In genomic region chr16:90963866-90964265, GRCm38 (mm10) we compare ENCODE assay signal across 27 mouse cellular contexts. TPM values are rescaled to one million over a fixed set of nuclear protein-coding genes. Genes with fewer than 3 reads are reported as not detected.
DNase-seq lines count a peak whose midpoint lies in the region; ATAC-seq and TF ChIP-seq lines count a peak whose summit lies in the region.
"Had no signal": no experiment of that assay in that cellular context is flagged by ENCODE, and none has a peak within 500 bp of the region (broad histone marks: within the 10 kb centered on the region; RNA-seq: fewer than 3 reads in every experiment).

No protein-coding gene starts in this region.

- H3K4me3 ChIP-seq in heart, embryonic 10.5 days: no peak overlapping the region
- H3K4me3 ChIP-seq in liver, embryonic 12.5 days: 0 out of 2 replicates have a peak overlapping the region, but pooled peaks have one; percentile 7
- no peak overlapping the region for H3K4me3 ChIP-seq in liver, postnatal 0 days (ENCODE audit: low read depth, low read length)
- no peak overlapping the region for H3K4me3 ChIP-seq in left cerebral cortex, adult 2 months
- H3K4me3 ChIP-seq: embryonic facial prominence, embryonic 12.5 days; forebrain, embryonic 12.5 days; limb, embryonic 10.5 days; limb, embryonic 15.5 days; lung, embryonic 15.5 days; megakaryocyte, embryonic 14.5 days; midbrain, embryonic 13.5 days; neural tube, embryonic 13.5 days had no signal

- WGBS in heart, embryonic 10.5 days: 73% methylated on average over 10 of the region's 10 CpGs
- WGBS in liver, embryonic 12.5 days (ENCODE audit: insufficient replicate concordance): 55% methylated on average over 10 of the region's 10 CpGs
- WGBS in liver, postnatal 0 days (ENCODE audit: insufficient replicate concordance): 75% methylated on average over 10 of the region's 10 CpGs

- intact Hi-C loops in left cerebral cortex, adult 2 months (cut with DNase I): no loop called here

- no peaks in the 10 kb centered on the region for H3K9me3 ChIP-seq in heart, embryonic 10.5 days
- no peaks in the 10 kb centered on the region for H3K9me3 ChIP-seq in liver, embryonic 12.5 days (replicated peaks)
- no peaks in the 10 kb centered on the region for H3K9me3 ChIP-seq in liver, postnatal 0 days (ENCODE audit: low read length)
- H3K9me3 ChIP-seq: embryonic facial prominence, embryonic 12.5 days; forebrain, embryonic 12.5 days; limb, embryonic 10.5 days; limb, embryonic 15.5 days; lung, embryonic 15.5 days; megakaryocyte, embryonic 14.5 days; midbrain, embryonic 13.5 days; neural tube, embryonic 13.5 days had no signal

- peak; percentile 42 for ATAC-seq in erythroblast, adult 5-6 weeks (replicated peaks; ENCODE audit: low FRiP score, poor library complexity, severe bottlenecking)
- peak; percentile 77 for ATAC-seq in liver, embryonic 12.5 days
- peak; percentile 50; the same call in 1 of the 2 replicates for ATAC-seq in liver, postnatal 0 days
- ATAC-seq: inflammation-experienced regulatory T-cells, adult 6 months; midbrain, embryonic 13.5 days had no signal

- H3K9ac ChIP-seq in liver, embryonic 12.5 days: peak overlapping the region; percentile 50
- no peak overlapping the region for H3K9ac ChIP-seq in liver, postnatal 0 days (replicated peaks)
- H3K9ac ChIP-seq: embryonic facial prominence, embryonic 12.5 days; forebrain, embryonic 12.5 days; hindbrain, embryonic 14.5 days; limb, embryonic 15.5 days; lung, embryonic 15.5 days; midbrain, embryonic 13.5 days; neural tube, embryonic 13.5 days had no signal

- peak overlapping the region; percentile 18; the same call in 1 of the 2 replicates for H3K27ac ChIP-seq in heart, embryonic 10.5 days
- H3K27ac ChIP-seq in liver, embryonic 12.5 days: peak overlapping the region; percentile 88
- peak overlapping the region; percentile 25; the same call in 1 of the 2 replicates for H3K27ac ChIP-seq in liver, postnatal 0 days (ENCODE audit: low read depth)
- no peak overlapping the region for H3K27ac ChIP-seq in left cerebral cortex, adult 2 months
- H3K27ac ChIP-seq: embryonic facial prominence, embryonic 12.5 days; forebrain, embryonic 12.5 days; hindbrain, embryonic 14.5 days; limb, embryonic 10.5 days; limb, embryonic 15.5 days; lung, embryonic 15.5 days; midbrain, embryonic 13.5 days; neural tube, embryonic 13.5 days had no signal

- H3K27me3 ChIP-seq in heart, embryonic 10.5 days (ENCODE audit: insufficient read depth, poor library complexity, severe bottlenecking): no peaks in the 10 kb centered on the region
- H3K27me3 ChIP-seq in liver, embryonic 12.5 days (replicated peaks): no peaks in the 10 kb centered on the region
- no peaks in the 10 kb centered on the region for H3K27me3 ChIP-seq in liver, postnatal 0 days (ENCODE audit: insufficient read depth, low read length)
- H3K27me3 ChIP-seq: CH12.LX; embryonic facial prominence, embryonic 12.5 days; forebrain, embryonic 12.5 days; limb, embryonic 15.5 days; lung, embryonic 15.5 days; megakaryocyte, embryonic 14.5 days; midbrain, embryonic 13.5 days; neural tube, embryonic 13.5 days had no signal

- no peak for TF ChIP-seq CTCF in liver, postnatal 0 days (IDR thresholded peaks at IDR 0.05; ENCODE audit: low read depth)
- TF ChIP-seq CTCF in left cerebral cortex, adult 2 months (IDR thresholded peaks at IDR 0.05): no peak

- H3K36me3 ChIP-seq in heart, embryonic 10.5 days: peaks cover 34% of the 10 kb centered on the region
- H3K36me3 ChIP-seq in liver, embryonic 12.5 days: peaks cover 82% of the 10 kb centered on the region
- H3K36me3 ChIP-seq in liver, postnatal 0 days (replicated peaks; ENCODE audit: insufficient read depth, low read length): peaks cover 73% of the 10 kb centered on the region

- peak overlapping the region; percentile 64 for H3K4me2 ChIP-seq in liver, embryonic 12.5 days
- H3K4me2 ChIP-seq in liver, postnatal 0 days (ENCODE audit: low read depth, low read length): peak overlapping the region; percentile 18; the same call in 1 of the 2 replicates
- H3K4me2 ChIP-seq: embryonic facial prominence, embryonic 12.5 days; forebrain, embryonic 12.5 days; hindbrain, embryonic 14.5 days; limb, embryonic 15.5 days; lung, embryonic 15.5 days; midbrain, embryonic 13.5 days; neural tube, embryonic 13.5 days had no signal

- TF ChIP-seq EP300 in liver, postnatal 0 days (IDR thresholded peaks at IDR 0.05; ENCODE audit: low read depth): no peak

- DNase-seq in heart, embryonic 10.5 days (ENCODE audit: low spot score): no peak
- no peak for DNase-seq in heart, postnatal 4 days
- DNase-seq in liver, postnatal 0 days: no peak
- no peak for DNase-seq in spleen, postnatal 14 days (ENCODE audit: low spot score in 2 of 2)
- no peak for DNase-seq in left cerebral cortex, adult 2 months (ENCODE audit: extremely low spot score in 1 of 2, low spot score in 2 of 2)
- no peak for DNase-seq in kidney, postnatal 25 days
- DNase-seq: adrenal gland, adult 8-10 months; cerebellum, adult 9-11 months; embryo, embryonic 11 days; gastrocnemius, postnatal 25 days; kidney, adult 11 months; kidney, postnatal 36 days; lung, postnatal 36 days; right cerebral cortex, postnatal 4 days had no signal

- no peaks in the 10 kb centered on the region for H3K4me1 ChIP-seq in heart, embryonic 10.5 days
- peaks cover 35% of the 10 kb centered on the region for H3K4me1 ChIP-seq in liver, embryonic 12.5 days
- H3K4me1 ChIP-seq in liver, postnatal 0 days (ENCODE audit: insufficient read depth): peaks cover 5% of the 10 kb centered on the region; the same call in 1 of the 2 replicates
- H3K4me1 ChIP-seq: embryonic facial prominence, embryonic 12.5 days; forebrain, embryonic 12.5 days; limb, embryonic 10.5 days; limb, embryonic 15.5 days; lung, embryonic 15.5 days; megakaryocyte, embryonic 14.5 days; midbrain, embryonic 13.5 days; neural tube, embryonic 13.5 days had no signal

RNA-seq across cellular contexts. Expression of gene Cfap298, which starts 29.0 kb away (rescaled TPM):
- 53.1 TPM in 2 replicates for polyA plus RNA-seq in heart, embryonic 10.5 days (2016; fragmentation: Nextera tagmentation; extraction: Ambion mirVana)
- 10 to 100 TPM; 26.2 to 32.8 TPM for total RNA-seq in heart, postnatal 4 days (2021)
- total RNA-seq in erythroblast, adult 5-6 weeks (2015; ENCODE audit: low replicate concordance): 1.2 and 18.8 TPM in 2 replicates
- 7.0 and 20.1 TPM in 2 replicates for total RNA-seq in erythroblast, adult 5-6 weeks (2017; ENCODE audit: low replicate concordance)
- 41.4 and 44.0 TPM in 2 replicates for polyA plus RNA-seq in liver, embryonic 12.5 days (2016; fragmentation: Nextera tagmentation; extraction: Ambion mirVana)
- polyA plus RNA-seq in liver, postnatal 0 days (2015; fragmentation: Nextera tagmentation; extraction: Ambion mirVana): 16.1 and 16.8 TPM in 2 replicates
- 10 to 100 TPM; 40.6 to 42.1 TPM for total RNA-seq in left cerebral cortex, adult 2 months (2021)

RNA-seq across cellular contexts. Expression of gene Synj1, which starts 47.2 kb away (rescaled TPM):
- 14.3 and 16.5 TPM in 2 replicates for polyA plus RNA-seq in heart, embryonic 10.5 days (2016; fragmentation: Nextera tagmentation; extraction: Ambion mirVana)
- 10 to 100 TPM; 29.2 to 32.6 TPM for total RNA-seq in heart, postnatal 4 days (2021)
- total RNA-seq in erythroblast, adult 5-6 weeks (2015; ENCODE audit: low replicate concordance): 166 and 169 TPM in 2 replicates
- total RNA-seq in erythroblast, adult 5-6 weeks (2017; ENCODE audit: low replicate concordance): 142 and 167 TPM in 2 replicates
- polyA plus RNA-seq in liver, embryonic 12.5 days (2016; fragmentation: Nextera tagmentation; extraction: Ambion mirVana): 19.8 and 20.5 TPM in 2 replicates
- 8.2 and 8.6 TPM in 2 replicates for polyA plus RNA-seq in liver, postnatal 0 days (2015; fragmentation: Nextera tagmentation; extraction: Ambion mirVana)
- 100 to 1,000 TPM; 339 TPM for total RNA-seq in left cerebral cortex, adult 2 months (2021)

Comparison
In these comparisons a context has a peak if more than half of its experiments do, and no peak if none do; other contexts are left out.
1. RNA of gene Synj1, which starts 47.2 kb away (total RNA-seq): 339 TPM in left cerebral cortex, adult 2 months and 142 to 169 TPM in erythroblast, adult 5-6 weeks; 29.2 to 32.6 TPM in heart, postnatal 4 days; every median in the first group is over 4 times any median in the second.
2. Peak in every context shown above with its lines, with median percentiles within 50 percentile points of each other: ATAC-seq.